In genomic region chr3:84594894-84595676, GRCm38 (mm10) we compare ENCODE assay signal across 9 mouse cellular contexts. TPM values are rescaled to one million over a fixed set of nuclear protein-coding genes. Genes with fewer than 3 reads are reported as not detected.
DNase-seq lines count a peak whose midpoint lies in the region; ATAC-seq and TF ChIP-seq lines count a peak whose summit lies in the region.
"Had no signal": no experiment of that assay in that cellular context is flagged by ENCODE, and none has a peak within 500 bp of the region (broad histone marks: within the 10 kb centered on the region; RNA-seq: fewer than 3 reads in every experiment).

No protein-coding gene starts in this region.

- H3K27ac ChIP-seq in heart, embryonic 13.5 days (replicated peaks) = no peak overlapping the region
- no peak overlapping the region for H3K27ac ChIP-seq in heart, postnatal 0 days (ENCODE audit: low read depth)
- H3K27ac ChIP-seq in limb, embryonic 15.5 days = peak overlapping the region; percentile 67

- no peaks in the 10 kb centered on the region for H3K36me3 ChIP-seq in heart, embryonic 13.5 days
- H3K36me3 ChIP-seq in heart, postnatal 0 days (replicated peaks; ENCODE audit: control insufficient read depth, insufficient read depth, low read length) = no peaks in the 10 kb centered on the region
- H3K36me3 ChIP-seq in limb, embryonic 15.5 days = no peaks in the 10 kb centered on the region

- no peak for TF ChIP-seq CTCF in heart, postnatal 0 days (IDR thresholded peaks at IDR 0.05; ENCODE audit: low read depth)

- H3K4me3 ChIP-seq in heart, embryonic 13.5 days = peak overlapping the region; percentile 45
- peak overlapping the region; percentile 43 for H3K4me3 ChIP-seq in heart, postnatal 0 days (ENCODE audit: low read depth, low read length)
- peak overlapping the region; percentile 33 for H3K4me3 ChIP-seq in limb, embryonic 15.5 days

- TF ChIP-seq EP300 in heart, postnatal 0 days (IDR thresholded peaks at IDR 0.05; ENCODE audit: low read depth) = no peak

- ATAC-seq in heart, embryonic 13.5 days (ENCODE audit: extremely low read depth, insufficient number of reproducible peaks, low FRiP score, low TSS enrichment) = no peak
- ATAC-seq in heart, postnatal 0 days (ENCODE audit: insufficient read depth, low read depth) = no peak
- no peak for ATAC-seq in limb, embryonic 15.5 days (ENCODE audit: insufficient number of reproducible peaks, low FRiP score, low TSS enrichment, low read depth)
- ATAC-seq: Patski had no signal

- no peaks in the 10 kb centered on the region for H3K9me3 ChIP-seq in heart, embryonic 13.5 days
- no peaks in the 10 kb centered on the region for H3K9me3 ChIP-seq in heart, postnatal 0 days (replicated peaks; ENCODE audit: control insufficient read depth, low read length)
- H3K9me3 ChIP-seq in limb, embryonic 15.5 days = no peaks in the 10 kb centered on the region

- peaks cover 16% of the 10 kb centered on the region; the same call in 1 of the 2 replicates for H3K27me3 ChIP-seq in heart, embryonic 13.5 days (replicated peaks)
- H3K27me3 ChIP-seq in heart, postnatal 0 days (ENCODE audit: control insufficient read depth, insufficient read depth, low read length) = no peaks in the 10 kb centered on the region
- H3K27me3 ChIP-seq in limb, embryonic 15.5 days = 0 out of 2 replicates have a peak, but pooled peaks cover 5% of the 10 kb centered on the region
- H3K27me3 ChIP-seq: Patski had no signal

- H3K9ac ChIP-seq in heart, embryonic 13.5 days = peak overlapping the region; percentile 61
- H3K9ac ChIP-seq in heart, postnatal 0 days (replicated peaks; ENCODE audit: low read depth, low read length) = peak overlapping the region; percentile 17
- no peak overlapping the region for H3K9ac ChIP-seq in limb, embryonic 15.5 days

- DNase-seq in heart, adult 8-10 months (ENCODE audit: low spot score) = no peak
- peak; percentile 71 for DNase-seq in ZHBTc4 (ENCODE audit: low read depth, low spot score)
- no peak for DNase-seq in heart, postnatal 0 days (ENCODE audit: low spot score)
- DNase-seq in retina, postnatal 1 day = peak; percentile 31
- DNase-seq in cerebellum, adult 8-10 months = no peak
- DNase-seq in ovary, postnatal 36 days (ENCODE audit: low spot score) = no peak

- WGBS in heart, embryonic 13.5 days = 8% methylated on average over 23 of the region's 23 CpGs
- WGBS in heart, postnatal 0 days = 10% methylated on average over 23 of the region's 23 CpGs
- 7% methylated on average over 23 of the region's 23 CpGs for WGBS in limb, embryonic 15.5 days

- peak overlapping the region; percentile 68 for H3K4me2 ChIP-seq in heart, embryonic 13.5 days
- H3K4me2 ChIP-seq in heart, postnatal 0 days (ENCODE audit: low read depth, low read length) = peak overlapping the region; percentile 64
- peak overlapping the region; percentile 45 for H3K4me2 ChIP-seq in limb, embryonic 15.5 days

- H3K4me1 ChIP-seq in heart, embryonic 13.5 days = peaks cover 18% of the 10 kb centered on the region
- H3K4me1 ChIP-seq in heart, postnatal 0 days (ENCODE audit: control insufficient read depth, insufficient read depth) = peaks cover 6% of the 10 kb centered on the region
- H3K4me1 ChIP-seq in limb, embryonic 15.5 days = 0 out of 2 replicates have a peak, but pooled peaks cover 7% of the 10 kb centered on the region

RNA-seq across cellular contexts. Expression of gene Tigd4, which starts 1.7 kb away (rescaled TPM):
- 0.05 and 0.06 TPM in 2 replicates for polyA plus RNA-seq in heart, embryonic 13.5 days (2015; fragmentation: Nextera tagmentation; extraction: Ambion mirVana)
- under 1 TPM in 2 of 4 experiments, not detected in 2; 0.09 to 0.11 TPM for total RNA-seq in heart, adult 8-10 months (2022)
- 0.15 and 1.3 TPM in 2 replicates for total RNA-seq in heart, postnatal 0 days (2014; rRNA removed; ENCODE audit: low replicate concordance)
- polyA plus RNA-seq in heart, postnatal 0 days (2015; fragmentation: Nextera tagmentation; extraction: Ambion mirVana) = 0.29 and 0.34 TPM in 2 replicates
- 2.4 and 3.0 TPM in 2 replicates for polyA plus RNA-seq in limb, embryonic 15.5 days (2015; fragmentation: Nextera tagmentation; extraction: Ambion mirVana)

RNA-seq across cellular contexts. Expression of gene Arfip1, which starts 12.7 kb away (rescaled TPM):
- polyA plus RNA-seq in heart, embryonic 13.5 days (2015; fragmentation: Nextera tagmentation; extraction: Ambion mirVana) = 42.5 and 47.2 TPM in 2 replicates
- total RNA-seq in heart, adult 8-10 months (2022) = 10 to 100 TPM; 10.5 to 16.7 (median 14.3) TPM
- total RNA-seq in heart, postnatal 0 days (2014; rRNA removed; ENCODE audit: low replicate concordance) = 10.9 and 45.6 TPM in 2 replicates
- polyA plus RNA-seq in heart, postnatal 0 days (2015; fragmentation: Nextera tagmentation; extraction: Ambion mirVana) = 41.0 and 42.1 TPM in 2 replicates
- polyA plus RNA-seq in limb, embryonic 15.5 days (2015; fragmentation: Nextera tagmentation; extraction: Ambion mirVana) = 54.5 and 56.7 TPM in 2 replicates

Comparison
In these comparisons a context has a peak if more than half of its experiments do, and no peak if none do; other contexts are left out.
1. DNase-seq: peak in ZHBTc4 (single experiment) and retina, postnatal 1 day (single experiment); none in heart, adult 8-10 months (single experiment), heart, postnatal 0 days (single experiment), cerebellum, adult 8-10 months (single experiment) and ovary, postnatal 36 days (single experiment).
2. Peak in every context shown above with its lines, with median percentiles within 50 percentile points of each other: H3K4me2 ChIP-seq and H3K4me3 ChIP-seq.